Mouse (Mus musculus) adrenal gland, postnatal 10 days (tissue): ENCODE measurements around the gene Hs2st1. TPM values are rescaled to one million over a fixed set of nuclear protein-coding genes. Genes with fewer than 3 reads are reported as not detected.
"Not testable (repeated sequence)": the region's sequence is repeated elsewhere in the genome, so short reads cannot be mapped to it uniquely, and the experiment has no call there.

Experiments
- DNase-seq: peaks from one replicate; pipeline ENCODE4 v3.0.0; 2021; ENCODE audit warnings: mixed read lengths
- long read RNA-seq, 2 experiments: library from polyadenylated mRNA; stranded (forward); transcript quantifications; one replicate each; pipeline ENCODE4 v2.0.0; 2021
- total RNA-seq, 2 experiments: library from RNA; stranded (reverse); gene quantifications; 2 replicates each; pipeline ENCODE4 v1.2.3; 2021

Hs2st1 gene
- 10 to 100 TPM; 19.2 to 19.5 TPM for total RNA-seq
- long read RNA-seq, experiment 1, full-length matches to known transcripts: 25 of 40 reads
- long read RNA-seq, experiment 1, partial matches to known transcripts: 3 of 40 reads
- long read RNA-seq, experiment 1, other reads (novel, unspliced or antisense): 12 of 40 reads
- long read RNA-seq, experiment 2, full-length matches to known transcripts: 13 of 21 reads
- long read RNA-seq, experiment 2, partial matches to known transcripts: 0 of 21 reads
- long read RNA-seq, experiment 2, other reads (novel, unspliced or antisense): 8 of 21 reads

DNA sequence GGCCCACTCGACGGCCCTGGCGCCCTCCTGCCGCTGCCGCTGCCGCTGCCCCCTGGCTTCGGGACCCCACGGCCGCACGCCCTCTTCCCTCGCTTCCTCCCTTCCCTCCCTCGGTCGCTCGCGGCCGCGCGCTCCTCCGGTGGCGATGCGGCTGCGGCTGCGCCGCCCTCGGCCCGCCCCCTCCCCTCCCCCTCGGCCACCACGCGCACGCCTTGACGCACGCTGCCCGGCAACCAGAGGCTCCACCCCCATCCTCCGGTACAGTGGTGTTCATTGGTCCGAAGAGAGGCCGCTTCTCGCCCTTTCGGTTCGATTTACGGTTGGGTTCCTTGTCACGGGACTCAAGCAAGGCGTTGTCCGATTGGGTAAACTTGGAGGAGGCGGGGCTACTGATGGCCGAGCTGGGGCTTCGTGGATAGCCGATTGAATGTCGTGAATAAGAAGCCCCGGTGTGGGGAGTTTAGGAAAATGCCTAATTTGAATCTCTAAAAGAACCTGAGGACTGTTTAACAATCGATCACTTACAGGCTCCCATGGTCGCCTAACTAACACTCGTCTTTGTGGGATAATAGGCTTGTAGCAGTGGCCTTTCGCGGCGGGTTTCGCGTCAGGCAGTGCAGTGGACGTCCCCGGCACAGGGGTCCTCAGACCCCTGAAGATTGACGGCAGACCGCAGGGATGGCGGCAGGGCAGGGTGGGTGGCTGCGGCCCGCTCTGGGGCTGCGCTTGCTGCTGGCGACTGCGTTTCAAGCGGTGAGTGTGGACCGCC is at the start of gene Hs2st1, which contains the start of gene Selenof:
Gene Hs2st1 (minus strand): TSS at position 135 of the 769 bp plus-strand sequence.
Gene Selenof (plus strand): TSS at position 258 of the 769 bp plus-strand sequence.
- DNase-seq: peak; percentile 97

GRCm38 (mm10) chr3:144617633-144618180 is 47.7 kb upstream of the Hs2st1 start:
- DNase-seq: no peak

- DNase-seq: peak; percentile 87
These were observed 46.9 kb upstream of the Hs2st1 start for GRCm38 (mm10) chr3:144616654-144617425.

GRCm38 (mm10) chr3:144615459-144615858 is 45.5 kb upstream of the Hs2st1 start:
- DNase-seq: peak; percentile 23

GRCm38 (mm10) chr3:144614698-144615097 is 44.7 kb upstream of the Hs2st1 start:
- no peak for DNase-seq

- DNase-seq: no peak
These were observed 44.3 kb upstream of the Hs2st1 start for GRCm38 (mm10) chr3:144614277-144614676.

DNA sequence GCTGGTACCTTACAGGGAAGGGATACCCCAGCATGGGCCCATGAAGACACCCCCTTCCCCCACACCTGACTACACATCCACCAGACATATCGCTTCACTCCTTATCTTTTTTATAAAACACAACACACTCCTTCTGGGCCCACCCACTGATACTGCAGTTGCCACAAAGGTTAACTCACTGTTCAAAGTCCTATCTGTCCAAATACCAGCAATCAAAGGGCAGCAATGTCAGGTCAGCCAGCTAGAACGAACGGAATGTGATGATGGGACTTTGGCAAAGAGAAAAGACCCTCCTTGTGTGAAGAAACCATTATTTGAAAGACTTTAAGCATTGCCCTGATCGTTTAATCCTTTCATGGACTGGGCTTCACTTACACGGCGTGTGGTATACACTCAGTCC is 42.4 kb upstream of the Hs2st1 start:
- DNase-seq: no peak

DNA sequence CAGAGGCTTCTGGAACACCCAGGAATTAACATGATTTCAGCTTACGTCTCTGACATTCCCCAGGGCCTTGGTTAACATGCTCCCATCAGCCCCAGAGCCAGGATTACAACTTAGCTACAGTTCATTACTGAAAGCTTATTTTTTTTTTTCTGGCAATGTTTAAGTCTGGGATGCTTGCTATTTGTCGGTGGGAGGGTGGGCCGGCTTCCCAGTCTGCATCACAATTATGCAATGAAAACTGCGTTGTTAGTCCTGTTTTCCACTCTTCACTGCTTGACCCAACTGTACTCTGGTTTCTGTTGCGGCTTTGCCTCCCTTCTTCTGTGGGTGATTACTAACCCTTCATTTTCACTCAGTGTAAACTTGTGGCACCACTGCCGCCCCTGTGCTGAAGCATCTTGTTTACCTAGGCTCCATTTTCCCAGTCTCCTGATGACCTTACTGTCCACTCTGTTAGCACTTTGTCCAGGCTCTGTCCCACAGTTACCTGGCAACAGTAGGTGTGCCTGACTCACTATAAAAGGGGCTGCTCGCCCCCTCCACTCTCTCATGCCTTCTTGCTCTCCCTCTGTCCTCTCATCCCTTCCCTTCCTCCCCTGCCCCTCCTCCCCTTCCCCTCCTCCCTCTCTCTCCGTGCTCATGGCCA is 41.8 kb upstream of the Hs2st1 start:
- no peak for DNase-seq

- no peak for DNase-seq
These were observed 40.8 kb upstream of the Hs2st1 start for GRCm38 (mm10) chr3:144610759-144611158.

DNA sequence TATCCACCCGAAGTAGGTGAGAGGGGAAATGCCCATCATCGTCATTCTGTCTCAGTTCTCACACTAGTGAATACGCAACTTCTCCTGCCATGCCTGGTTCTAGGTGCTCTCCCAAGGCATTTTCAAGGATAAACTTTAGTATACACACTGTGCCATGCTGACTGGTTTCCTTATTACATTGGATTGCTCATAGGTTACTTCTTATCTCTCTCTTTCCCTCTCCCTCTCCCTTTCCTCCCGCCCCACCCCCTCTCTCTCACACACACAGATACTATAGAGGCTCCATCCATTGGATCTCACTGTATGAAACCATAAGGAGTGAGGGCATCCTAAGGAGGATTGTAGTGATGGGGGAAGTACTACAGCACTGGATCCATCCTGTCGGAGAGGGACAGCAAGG is 38.1 kb upstream of the Hs2st1 start:
- no peak for DNase-seq

DNA sequence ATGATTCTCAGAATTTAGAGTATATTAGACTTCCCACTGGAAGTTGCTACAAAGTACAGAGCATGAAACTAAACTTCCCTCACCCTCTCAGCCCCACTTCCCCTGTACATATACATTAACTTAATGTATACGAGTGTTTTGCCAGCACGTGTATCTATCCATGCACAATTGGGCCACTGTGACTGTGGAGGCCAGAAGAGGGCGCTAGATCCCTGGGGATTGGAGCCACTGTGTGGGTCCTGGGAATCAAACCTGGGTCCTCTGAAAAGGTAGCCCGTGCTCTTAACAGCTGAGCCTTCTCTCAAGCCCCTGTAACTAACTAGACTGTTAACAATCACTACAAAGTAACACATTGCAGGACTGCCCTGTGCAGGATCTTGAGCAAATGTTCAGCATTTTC is 36.5 kb upstream of the Hs2st1 start:
- DNase-seq: no peak

GRCm38 (mm10) chr3:144605811-144606210 is 35.8 kb upstream of the Hs2st1 start:
- not testable (repeated sequence) for DNase-seq

- no peak for DNase-seq
These were observed 34.2 kb upstream of the Hs2st1 start for GRCm38 (mm10) chr3:144604205-144604604.

DNA sequence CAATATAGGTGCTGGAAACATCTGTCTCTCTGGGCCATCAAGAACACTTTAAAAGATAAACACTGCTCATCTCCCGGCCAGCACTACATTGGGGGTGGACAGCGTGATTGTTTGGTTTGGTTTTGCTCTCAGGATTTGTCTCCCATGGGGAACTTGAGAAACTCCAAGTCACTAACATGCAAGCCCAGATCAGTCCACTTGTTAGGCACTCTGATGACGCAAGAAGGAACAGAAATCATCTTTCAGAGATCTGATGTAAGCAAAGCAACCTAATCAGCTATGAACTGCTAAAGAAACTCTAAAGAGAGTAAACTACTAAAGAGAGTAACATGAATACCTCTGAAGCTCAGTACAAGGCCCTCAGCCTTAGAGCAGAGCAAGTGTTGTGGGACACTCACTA is 33.6 kb upstream of the Hs2st1 start:
- DNase-seq: no peak

DNA sequence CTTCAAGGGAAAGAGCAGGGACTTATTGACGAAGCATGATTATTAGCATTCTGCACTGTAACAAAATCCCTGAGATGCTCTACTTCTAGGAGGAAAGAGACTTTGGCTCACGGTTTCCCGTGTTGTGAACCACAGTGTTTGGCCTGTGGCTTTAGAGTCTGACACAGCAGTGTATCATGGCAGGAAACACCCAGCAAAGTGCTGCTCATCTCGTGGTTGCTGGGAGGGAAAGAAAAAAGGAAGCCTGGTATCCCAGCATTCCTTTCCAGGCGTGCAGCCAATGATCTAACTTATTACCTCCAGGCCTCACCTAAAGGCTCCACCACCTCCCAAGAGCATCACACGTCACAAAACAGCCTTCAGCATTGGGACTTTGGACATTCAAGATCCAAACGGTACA is 32.8 kb upstream of the Hs2st1 start:
- no peak for DNase-seq

DNA sequence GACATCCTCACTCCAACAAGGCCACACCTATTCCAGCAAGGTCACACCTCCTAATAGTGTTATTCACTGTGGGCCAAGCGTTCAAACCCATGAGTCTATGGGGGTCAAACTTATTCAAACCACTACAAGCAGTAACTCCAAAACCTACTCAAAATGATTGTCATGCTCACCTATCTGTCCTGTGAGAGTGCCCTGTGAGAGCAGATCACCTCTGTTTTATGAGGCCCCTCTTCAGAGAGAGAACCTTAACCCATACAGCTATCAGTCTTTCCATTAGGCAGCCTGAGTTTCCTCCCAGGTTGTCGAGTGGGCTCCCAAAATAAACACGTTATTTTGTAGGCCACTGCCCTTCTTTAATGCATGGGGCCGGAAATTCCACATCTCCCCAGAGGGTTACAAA is 32.4 kb upstream of the Hs2st1 start:
- DNase-seq: no peak

DNA sequence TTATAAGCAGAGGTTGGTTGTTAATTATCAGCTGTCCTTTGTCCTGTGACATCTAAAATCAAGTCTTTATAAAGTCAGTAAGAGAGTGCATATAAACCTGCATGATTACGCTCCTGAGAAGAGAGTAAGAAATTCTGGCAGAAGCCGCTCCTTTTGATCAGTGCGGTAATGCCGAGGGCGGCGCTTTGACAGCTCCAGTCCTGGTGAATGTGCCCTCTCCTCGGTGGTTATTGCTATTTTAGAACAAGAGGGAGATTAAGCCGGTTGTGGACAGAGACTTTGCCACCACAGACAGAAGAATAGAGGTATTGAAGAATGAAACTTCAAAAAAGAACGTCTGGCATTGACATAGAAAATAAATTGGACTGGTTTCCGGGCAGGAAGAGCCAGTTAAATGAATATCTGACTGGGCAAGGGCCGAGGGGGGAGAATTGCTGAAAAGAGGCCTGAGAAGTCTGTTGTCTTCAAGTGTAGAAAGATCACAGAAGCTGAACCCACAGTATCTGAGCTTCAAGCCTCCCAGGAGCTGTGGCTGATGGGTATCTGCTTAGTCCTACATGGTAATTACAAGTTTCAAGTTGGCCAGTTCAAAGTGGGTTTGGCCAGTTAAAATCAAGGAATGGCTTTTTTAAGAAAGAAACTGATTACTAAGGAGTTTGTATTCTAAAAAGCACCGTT is 27.9 kb upstream of the Hs2st1 start:
- no peak for DNase-seq

DNA sequence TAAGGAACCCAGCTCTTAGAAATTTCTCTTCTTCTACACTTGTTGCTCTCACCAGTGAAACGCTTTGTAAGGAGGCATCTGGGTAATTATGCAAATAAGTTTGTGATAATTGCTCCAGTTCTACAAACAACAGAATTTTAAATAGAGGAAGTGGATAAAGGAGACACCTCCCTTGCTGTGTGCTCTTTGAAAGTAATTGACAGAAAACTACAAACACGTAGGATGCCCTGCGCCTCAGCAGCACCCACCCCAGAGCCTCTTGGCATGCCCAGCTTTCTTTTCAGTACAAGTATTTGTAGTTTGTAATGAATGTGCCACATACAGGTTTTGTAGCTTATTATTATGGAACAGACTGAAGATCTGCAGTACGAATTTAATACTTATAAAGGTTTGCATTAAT is 27.1 kb upstream of the Hs2st1 start:
- DNase-seq: no peak

DNA sequence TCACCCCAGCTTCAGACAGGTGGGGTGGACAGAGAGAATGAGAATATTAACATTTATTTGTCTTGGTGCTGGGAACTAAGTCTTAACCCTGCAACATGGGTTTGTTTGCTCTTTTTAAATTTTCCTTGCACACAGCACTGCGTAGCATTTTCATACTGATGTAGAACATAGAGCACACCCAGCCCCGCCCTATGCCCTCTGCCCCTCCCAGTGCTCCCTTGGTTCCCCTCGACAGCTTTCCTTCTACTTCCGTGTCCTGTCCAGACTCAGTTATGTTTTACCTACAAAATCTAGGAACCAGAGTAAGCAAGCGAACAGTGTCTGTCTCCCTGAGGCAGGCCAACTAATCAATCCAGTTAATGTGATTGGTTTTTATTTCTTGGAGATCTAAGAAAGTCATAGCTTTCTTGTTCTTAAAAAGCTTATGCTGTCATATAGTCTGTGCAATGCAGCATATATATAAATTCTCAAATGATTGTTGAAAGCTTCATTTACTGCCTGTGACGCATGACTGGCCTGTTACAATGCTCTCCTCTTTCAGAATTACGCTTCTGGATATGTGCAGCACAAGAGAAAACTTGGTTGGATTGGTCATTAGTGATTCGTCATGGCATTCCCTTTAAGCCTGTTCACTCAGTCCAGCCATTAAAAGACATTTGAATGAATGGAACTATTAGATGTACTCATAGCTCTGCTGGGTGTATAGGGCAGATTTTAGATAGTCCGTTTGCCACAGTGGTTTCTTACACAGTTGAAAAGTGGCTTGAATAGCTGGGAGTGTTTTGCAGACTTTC is 23.2 kb upstream of the Hs2st1 start:
- DNase-seq: no peak

GRCm38 (mm10) chr3:144589189-144589890 is 19.4 kb upstream of the Hs2st1 start:
- no peak for DNase-seq
